Mouse (Mus musculus) liver, postnatal 0 days (tissue): ENCODE results near the gene Plppr1. TPM values are rescaled to one million over a fixed set of nuclear protein-coding genes. Genes with fewer than 3 reads are reported as not detected.

Experiments used
- ATAC-seq: fragments of 200-750 bp; cut with Nextera tagmentation; 2 replicates; pipeline ENCODE4 v1.8.0; 2017; ENCODE audit warnings: mild to moderate bottlenecking, moderate library complexity
- DNase-seq: peaks from one replicate; pipeline ENCODE4 v3.0.0-alpha.2; 2016
- H3K27ac ChIP-seq: fragments of 300-500 bp; sonication (generic); 2 replicates; pipeline ENCODE4 v1.5.1; 2014; ENCODE audit warnings: antibody characterized with exemption, moderate library complexity, mild to moderate bottlenecking, low read depth
- H3K27me3 ChIP-seq: fragments of 300-500 bp; sonication (generic); 2 replicates; pipeline ENCODE4 v1.6.1; 2014; ENCODE audit warnings: low read length, control low read depth, mixed read lengths; ENCODE audit not compliant: insufficient read depth
- H3K36me3 ChIP-seq: fragments of 300-500 bp; sonication (generic); replicated peaks from 2 replicates; pipeline ENCODE4 v1.6.1; 2014; ENCODE audit warnings: mild to moderate bottlenecking, control low read depth, low read length, moderate library complexity, mixed read lengths; ENCODE audit not compliant: insufficient read depth
- H3K4me1 ChIP-seq: fragments of 300-500 bp; sonication (generic); 2 replicates; pipeline ENCODE4 v1.6.1; 2014; ENCODE audit warnings: antibody characterized with exemption, mild to moderate bottlenecking, control low read depth; ENCODE audit not compliant: insufficient read depth
- H3K4me2 ChIP-seq: fragments of 300-500 bp; sonication (generic); 2 replicates; pipeline ENCODE4 v1.6.1; 2014; ENCODE audit warnings: low read depth, mild to moderate bottlenecking, low read length, moderate library complexity, mixed read lengths
- H3K4me3 ChIP-seq: fragments of 300-500 bp; sonication (generic); 2 replicates; pipeline ENCODE4 v1.5.1; 2014; ENCODE audit warnings: low read depth, low read length
- H3K9ac ChIP-seq: fragments of 300-500 bp; sonication (generic); replicated peaks from 2 replicates; pipeline ENCODE4 v1.6.1; 2014; ENCODE audit warnings: mild to moderate bottlenecking, moderate library complexity
- H3K9me3 ChIP-seq: fragments of 300-500 bp; sonication (generic); 2 replicates; pipeline ENCODE4 v1.6.1; 2016; ENCODE audit warnings: mild to moderate bottlenecking, control low read depth, low read length, mixed read lengths
- CTCF ChIP-seq: sonication (generic); IDR thresholded peaks from 2 replicates; pipeline ENCODE4 v1.5.1; 2016; ENCODE audit warnings: antibody characterized with exemption, low read depth
- EP300 ChIP-seq: IDR thresholded peaks from 2 replicates; pipeline ENCODE4 v1.6.1; 2016; ENCODE audit warnings: antibody characterized with exemption, low read depth, mild to moderate bottlenecking
- WGBS: fragments of 180-500 bp; shearing (Covaris S2); extraction: QIAGEN DNeasy Blood & Tissue Kit; methylation state at CpG from one replicate; pipeline ENCODE4 v1.1.7; 2014; ENCODE audit not compliant: insufficient replicate concordance; 5-methylcytosine and 5-hydroxymethylcytosine counted together
- polyA plus RNA-seq: library from polyadenylated mRNA; unstranded; fragments of >200 nt; fragmentation: Nextera tagmentation; extraction: Ambion mirVana; gene quantifications from 2 replicates; pipeline ENCODE4 v1.2.1, GENCODE M21; 2015

Plppr1 gene
- 5.0 and 5.8 TPM in 2 replicates for polyA plus RNA-seq

DNA sequence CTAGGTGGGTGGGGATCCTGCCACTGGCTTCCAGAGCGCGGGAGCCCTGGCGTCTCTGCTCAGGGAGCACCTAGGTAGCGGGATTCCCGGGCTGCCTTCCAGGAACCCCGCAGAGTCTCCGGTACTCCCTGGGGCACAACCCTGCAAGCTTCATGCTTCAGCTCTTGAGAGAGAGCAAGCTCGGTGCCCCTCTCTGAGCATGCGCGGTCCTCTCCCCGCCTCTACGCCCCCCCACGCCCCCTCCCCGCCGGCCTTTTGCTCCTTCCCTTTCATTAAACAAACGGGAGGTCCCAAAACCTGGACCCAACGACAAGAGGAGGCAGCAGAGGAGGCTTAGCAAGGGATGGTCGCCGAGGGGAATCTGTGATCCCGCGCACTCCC lies at the start of gene Plppr1:
Plppr1 (plus strand) TSS at position 253 of the 381 bp plus-strand sequence.
- TF ChIP-seq CTCF (no peak), EP300 (no peak)
- H3K4me3 ChIP-seq: peak within 1 kb of the TSS; percentile 55
- H3K9me3 ChIP-seq: no peaks in the 10 kb centered on the region
- peak within 1 kb of the TSS; percentile 79 for H3K4me2 ChIP-seq
- 1% methylated on average over 21 of the region's 21 CpGs for WGBS
- H3K27me3 ChIP-seq: peaks cover 13% of the 10 kb centered on the region; the same call in 1 of the 2 replicates
- no peaks in the 10 kb centered on the region for H3K36me3 ChIP-seq
- peak; percentile 55 for DNase-seq
- H3K4me1 ChIP-seq: no peaks in the 10 kb centered on the region
- no peak within 1 kb of the TSS for H3K27ac ChIP-seq
- peak within 1 kb of the TSS; percentile 38 for H3K9ac ChIP-seq
- ATAC-seq: peak; percentile 64

DNA sequence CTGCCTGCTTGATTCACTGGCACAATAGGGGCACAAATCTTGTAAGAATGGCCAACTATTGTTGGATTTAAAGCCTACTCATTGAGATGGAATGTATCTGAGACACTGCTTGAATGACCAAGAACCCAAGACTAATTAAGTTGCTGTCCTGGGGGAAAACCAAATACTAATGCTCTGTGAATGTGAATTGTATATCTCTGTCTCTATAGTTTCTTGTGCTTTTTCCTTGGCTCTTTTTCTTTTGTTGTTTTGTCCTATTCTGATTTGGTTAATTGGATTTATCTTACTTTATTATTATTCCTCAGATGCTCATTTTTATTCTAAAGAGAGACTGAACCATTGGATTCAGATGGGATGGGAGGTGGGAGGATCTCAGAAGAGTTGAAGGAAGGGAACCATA lies 42.4 kb upstream of the Plppr1 start:
- Histone ChIP-seq H3K4me3 (no peak overlapping the region), H3K36me3 (no peaks in the 10 kb centered on the region), H3K27me3 (no peaks in the 10 kb centered on the region), H3K27ac (no peak overlapping the region), H3K9ac (no peak overlapping the region), H3K4me2 (no peak overlapping the region), H3K9me3 (no peaks in the 10 kb centered on the region), H3K4me1 (no peaks in the 10 kb centered on the region)
- TF ChIP-seq CTCF: no peak
- no peak for TF ChIP-seq EP300
- no peak for ATAC-seq
- DNase-seq: no peak

DNA sequence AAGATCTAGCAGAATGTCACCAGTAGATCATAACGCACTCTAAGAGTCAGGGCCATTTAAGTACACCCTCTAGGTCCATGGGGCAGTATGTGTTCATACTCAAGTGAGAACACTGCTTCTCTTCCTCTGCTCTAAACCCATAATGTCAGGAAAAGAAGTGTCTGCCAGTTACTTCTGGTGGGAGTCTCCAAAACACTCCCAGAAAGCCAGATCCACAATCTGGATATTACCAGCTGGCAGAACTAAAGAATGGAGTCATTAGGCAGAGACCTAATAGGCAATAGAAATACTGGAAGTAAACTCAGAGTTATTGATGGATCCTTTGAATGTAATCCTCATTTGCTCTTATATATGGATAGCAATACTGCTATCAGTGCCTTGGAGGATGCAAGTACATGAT lies 35.9 kb upstream of the Plppr1 start:
- H3K4me2 ChIP-seq: no peak overlapping the region
- WGBS: 67% methylated on average over 1 of the region's 1 CpGs
- no peaks in the 10 kb centered on the region for H3K27me3 ChIP-seq
- no peak overlapping the region for H3K9ac ChIP-seq
- H3K9me3 ChIP-seq: no peaks in the 10 kb centered on the region
- no peak overlapping the region for H3K27ac ChIP-seq
- no peak for TF ChIP-seq CTCF
- TF ChIP-seq EP300: no peak
- H3K36me3 ChIP-seq: no peaks in the 10 kb centered on the region
- DNase-seq: no peak
- no peak overlapping the region for H3K4me3 ChIP-seq
- no peaks in the 10 kb centered on the region for H3K4me1 ChIP-seq
- no peak for ATAC-seq

DNA sequence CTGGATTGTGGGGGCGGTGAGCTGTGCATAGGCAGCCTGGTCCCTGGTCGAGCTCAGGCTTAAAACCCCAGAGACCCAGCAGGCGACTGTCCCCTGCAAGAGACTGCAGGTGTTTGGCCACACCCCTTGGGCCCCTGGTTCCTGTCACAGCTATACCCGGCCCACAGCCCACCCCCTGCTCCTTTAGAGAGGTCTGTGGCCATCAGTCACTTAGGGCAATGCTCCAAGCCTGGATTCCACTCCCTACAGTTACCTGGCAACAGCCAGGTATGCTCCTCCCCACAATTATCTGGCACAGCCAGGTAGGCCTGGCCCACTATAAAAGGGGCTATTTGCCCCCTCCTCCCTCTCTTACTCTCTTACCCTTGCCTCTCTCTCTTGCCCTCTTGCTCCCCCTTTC lies 20.8 kb upstream of the Plppr1 start:
- Histone ChIP-seq H3K4me1 (no peaks in the 10 kb centered on the region), H3K9ac (no peak overlapping the region), H3K9me3 (no peaks in the 10 kb centered on the region), H3K36me3 (no peaks in the 10 kb centered on the region), H3K27me3 (no peaks in the 10 kb centered on the region), H3K4me3 (no peak overlapping the region), H3K4me2 (no peak overlapping the region), H3K27ac (no peak overlapping the region)
- ATAC-seq: no peak
- no peak for TF ChIP-seq EP300
- TF ChIP-seq CTCF: no peak
- WGBS: 49% methylated on average over 4 of the region's 4 CpGs
- DNase-seq: no peak

DNA sequence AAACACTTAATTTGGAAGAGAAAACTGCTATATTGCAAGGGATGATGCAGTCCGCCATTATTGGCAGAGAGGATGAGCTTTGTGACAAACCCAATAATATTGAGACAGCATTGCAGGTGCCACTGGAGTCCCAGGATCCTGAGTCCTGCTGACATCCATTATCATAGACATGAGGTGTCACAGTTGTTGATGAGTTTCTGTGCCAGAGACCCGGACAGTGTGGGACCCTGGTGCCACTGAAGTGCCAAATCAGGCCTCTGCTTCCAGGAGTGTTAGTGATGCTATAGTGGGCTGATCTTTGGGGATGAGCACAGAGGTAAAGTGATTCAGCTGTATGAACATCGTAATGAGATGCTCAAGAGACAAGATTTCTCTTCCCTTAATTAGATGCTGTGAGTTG lies 19.2 kb upstream of the Plppr1 start:
- WGBS: 77% methylated on average over 3 of the region's 3 CpGs
- Histone ChIP-seq H3K4me3 (no peak overlapping the region), H3K27me3 (no peaks in the 10 kb centered on the region), H3K4me1 (no peaks in the 10 kb centered on the region), H3K27ac (no peak overlapping the region), H3K9ac (no peak overlapping the region), H3K36me3 (no peaks in the 10 kb centered on the region), H3K9me3 (no peaks in the 10 kb centered on the region), H3K4me2 (no peak overlapping the region)
- DNase-seq (no peak), ATAC-seq (no peak)
- TF ChIP-seq CTCF (no peak), EP300 (no peak)

GRCm38 (mm10) chr4:49041655-49042054 lies 17.4 kb upstream of the Plppr1 start:
- H3K27ac ChIP-seq: no peak overlapping the region
- no peaks in the 10 kb centered on the region for H3K36me3 ChIP-seq
- no peak overlapping the region for H3K4me3 ChIP-seq
- TF ChIP-seq CTCF (no peak), EP300 (no peak)
- ATAC-seq (0 out of 2 replicates have a peak, but pooled peaks have one; percentile 43), DNase-seq (no peak)
- no peak overlapping the region for H3K4me2 ChIP-seq
- H3K9me3 ChIP-seq: no peaks in the 10 kb centered on the region
- no peaks in the 10 kb centered on the region for H3K4me1 ChIP-seq
- no peaks in the 10 kb centered on the region for H3K27me3 ChIP-seq
- 62% methylated on average over 1 of the region's 1 CpGs for WGBS
- no peak overlapping the region for H3K9ac ChIP-seq

- H3K4me2 ChIP-seq: no peak overlapping the region
- no peaks in the 10 kb centered on the region for H3K4me1 ChIP-seq
- H3K4me3 ChIP-seq: no peak overlapping the region
- DNase-seq (no peak), ATAC-seq (no peak)
- no peak overlapping the region for H3K27ac ChIP-seq
- H3K27me3 ChIP-seq: no peaks in the 10 kb centered on the region
- WGBS: 80% methylated on average over 1 of the region's 1 CpGs
- TF ChIP-seq CTCF: no peak
- no peak for TF ChIP-seq EP300
- no peak overlapping the region for H3K9ac ChIP-seq
- H3K36me3 ChIP-seq: no peaks in the 10 kb centered on the region
- H3K9me3 ChIP-seq: no peaks in the 10 kb centered on the region
These were observed 8.4 kb upstream of the Plppr1 start for GRCm38 (mm10) chr4:49050628-49051027.
